Mouse (Mus musculus) stomach, postnatal 0 days (tissue): ENCODE results near the gene Hoxa5.

Source experiments
- CTCF ChIP-seq: IDR thresholded peaks from 2 replicates; pipeline ENCODE4 v1.5.1; 2016; ENCODE audit warnings: antibody characterized with exemption, low read depth, mild to moderate bottlenecking, moderate library complexity
- EP300 ChIP-seq: optimal IDR thresholded peaks from 2 replicates; pipeline ENCODE3; 2016; ENCODE audit warnings: antibody characterized with exemption

- no peak for TF ChIP-seq CTCF
- TF ChIP-seq EP300 = no peak
Observed at GRCm38 (mm10) chr6:52238976-52239375, 34.6 kb upstream of the Hoxa5 start.
